Mouse (Mus musculus) mature B cell (primary cell): ENCODE results near the gene Rbp1.

Experiments
- in situ Hi-C: fragments of 300-500 bp; cut with MboI; formaldehyde crosslinking; loops from 2 replicates; pipeline ENCODE4 v1.14.3; 2019

Rbp1 gene

GRCm38 (mm10) chr9:98492212-98492611, 69.5 kb downstream of the Rbp1 start:
- in situ Hi-C loops = no loop called here

GRCm38 (mm10) chr9:98492821-98493220, 70.1 kb downstream of the Rbp1 start:
- in situ Hi-C loops = no loop called here
